Mouse (Mus musculus) embryonic facial prominence, embryonic 12.5 days (tissue): ENCODE results near the gene Ptger1. TPM values are rescaled to one million over a fixed set of nuclear protein-coding genes. Genes with fewer than 3 reads are reported as not detected.

Experiments
- ATAC-seq: fragments of 200-750 bp; cut with Nextera tagmentation; 2 replicates; pipeline ENCODE4 v1.8.0; 2017; ENCODE audit not compliant: insufficient number of reproducible peaks, insufficient read depth, low FRiP score, low TSS enrichment
- H3K27ac ChIP-seq: fragments of 300-500 bp; sonication (generic); 2 replicates; pipeline ENCODE4 v1.5.1; 2016; ENCODE audit warnings: mild to moderate bottlenecking
- H3K27me3 ChIP-seq: fragments of 300-500 bp; sonication (generic); 2 replicates; pipeline ENCODE4 v1.6.1; 2016; ENCODE audit warnings: mild to moderate bottlenecking, moderate library complexity
- H3K36me3 ChIP-seq: fragments of 300-500 bp; sonication (generic); 2 replicates; pipeline ENCODE4 v1.6.1; 2016; ENCODE audit warnings: mild to moderate bottlenecking
- H3K4me1 ChIP-seq: fragments of 300-500 bp; sonication (generic); 2 replicates; pipeline ENCODE4 v1.6.1; 2016
- H3K4me2 ChIP-seq: fragments of 300-500 bp; sonication (generic); replicated peaks from 2 replicates; pipeline ENCODE4 v1.6.1; 2016; ENCODE audit warnings: mild to moderate bottlenecking, moderate library complexity
- H3K4me3 ChIP-seq: fragments of 300-500 bp; sonication (generic); 2 replicates; pipeline ENCODE4 v1.5.1; 2016; ENCODE audit warnings: mild to moderate bottlenecking
- H3K9ac ChIP-seq: fragments of 300-500 bp; sonication (generic); 2 replicates; pipeline ENCODE4 v1.6.1; 2016; ENCODE audit warnings: mild to moderate bottlenecking, moderate library complexity
- H3K9me3 ChIP-seq: fragments of 300-500 bp; sonication (generic); 2 replicates; pipeline ENCODE4 v1.6.1; 2016; ENCODE audit warnings: mild to moderate bottlenecking, moderate library complexity
- WGBS: fragments of 180-500 bp; shearing (Covaris S2); methylation state at CpG from one replicate; pipeline ENCODE4 v1.1.7; 2016; 5-methylcytosine and 5-hydroxymethylcytosine counted together
- polyA plus RNA-seq: library from polyadenylated mRNA; unstranded; fragments of >200 nt; fragmentation: Nextera tagmentation; extraction: Ambion mirVana; gene quantifications from 2 replicates; pipeline ENCODE4 v1.2.1, GENCODE M21; 2016

The Ptger1 gene
- polyA plus RNA-seq, 1 experiment from 2014 or later, result 1.1 TPM

DNA sequence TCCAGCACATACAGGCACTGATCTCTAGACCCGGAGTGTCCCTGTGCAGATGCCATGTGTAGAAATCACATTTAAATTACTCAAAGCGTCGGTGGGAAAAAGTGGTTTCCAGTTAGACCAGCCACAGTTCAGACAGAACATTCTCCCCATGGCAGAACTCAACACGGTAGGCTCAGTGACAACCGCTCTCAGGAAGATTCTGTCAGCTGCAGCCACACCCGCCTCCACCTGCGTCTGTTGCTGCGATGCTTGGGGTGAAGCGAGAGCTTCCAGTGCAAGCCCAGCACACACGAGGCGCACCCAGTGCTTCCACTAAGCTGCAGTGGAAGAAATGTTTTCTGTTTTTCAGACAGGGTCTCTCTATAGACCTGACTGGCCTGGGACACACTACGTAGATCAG is 13.4 kb downstream of the Ptger1 start:
- 92% methylated on average over 12 of the region's 12 CpGs for WGBS
- ATAC-seq, result no peak
- H3K9me3 ChIP-seq, result no peaks in the 10 kb centered on the region
- no peak overlapping the region for H3K4me3 ChIP-seq
- H3K27ac ChIP-seq, result peak overlapping the region; percentile 86; the same call in 1 of the 2 replicates
- H3K36me3 ChIP-seq, result peaks cover 67% of the 10 kb centered on the region
- H3K4me2 ChIP-seq, result no peak overlapping the region
- H3K27me3 ChIP-seq, result no peaks in the 10 kb centered on the region
- peaks cover 17% of the 10 kb centered on the region for H3K4me1 ChIP-seq
- no peak overlapping the region for H3K9ac ChIP-seq

DNA sequence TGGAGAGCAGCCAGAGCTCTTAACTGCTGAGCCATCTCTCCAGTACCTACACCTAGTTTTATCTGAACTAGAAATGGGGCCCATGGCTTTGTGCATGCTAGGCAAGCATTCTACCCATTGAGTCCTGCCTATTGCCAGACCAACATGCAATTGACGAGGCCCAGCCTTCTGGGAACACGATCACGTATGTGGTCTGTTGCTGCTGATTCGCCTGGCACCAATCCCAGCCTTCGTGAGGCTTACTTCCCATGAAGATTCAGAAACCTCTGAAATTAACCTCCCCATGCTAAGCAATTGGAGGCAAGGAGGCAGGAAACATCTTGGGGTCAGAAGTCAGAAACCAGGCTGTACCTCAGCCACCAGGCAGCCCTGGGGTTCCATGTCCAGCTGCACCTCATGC is 14.1 kb downstream of the Ptger1 start:
- H3K27ac ChIP-seq, result peak overlapping the region; percentile 86
- peaks cover 73% of the 10 kb centered on the region for H3K36me3 ChIP-seq
- WGBS, result 45% methylated on average over 5 of the region's 5 CpGs

DNA sequence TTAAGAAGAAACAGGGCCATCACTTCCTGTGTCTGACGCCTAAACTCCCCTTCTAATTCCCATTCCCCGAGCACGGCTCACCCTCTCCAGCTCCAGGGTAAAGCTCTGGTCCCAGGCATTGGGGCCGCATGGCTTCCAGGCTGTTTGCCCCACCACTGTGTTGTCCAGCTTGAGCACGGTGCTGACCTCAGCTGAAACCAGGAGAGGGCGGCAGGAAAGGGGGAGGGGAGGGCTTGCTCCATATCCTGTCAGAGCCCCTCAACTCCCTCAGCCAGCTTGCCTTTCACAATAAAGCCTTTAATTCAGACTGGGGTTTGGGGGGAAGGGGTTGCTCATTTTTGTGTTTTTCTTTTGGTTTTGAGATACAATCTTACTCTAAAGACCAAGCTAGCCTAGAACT is 14.6 kb downstream of the Ptger1 start:
- Histone ChIP-seq H3K9ac (no peak overlapping the region), H3K27me3 (no peaks in the 10 kb centered on the region), H3K27ac (peak overlapping the region; percentile 86), H3K4me3 (0 out of 2 replicates have a peak overlapping the region, but pooled peaks have one; percentile 0), H3K4me1 (peaks cover 17% of the 10 kb centered on the region), H3K9me3 (no peaks in the 10 kb centered on the region), H3K4me2 (peak overlapping the region; percentile 19; the same call in 1 of the 2 replicates), H3K36me3 (peaks cover 78% of the 10 kb centered on the region)
- peak; percentile 58; the same call in 1 of the 2 replicates for ATAC-seq
- 10% methylated on average over 6 of the region's 6 CpGs for WGBS

More for the DNA sequence above, 14.1 kb downstream of the Ptger1 start:
- H3K4me2 ChIP-seq, result peak overlapping the region; percentile 19; the same call in 1 of the 2 replicates
- no peak overlapping the region for H3K9ac ChIP-seq
- no peaks in the 10 kb centered on the region for H3K27me3 ChIP-seq
- H3K4me3 ChIP-seq, result 0 out of 2 replicates have a peak overlapping the region, but pooled peaks have one; percentile 0
- ATAC-seq, result no peak
- no peaks in the 10 kb centered on the region for H3K9me3 ChIP-seq
- H3K4me1 ChIP-seq, result peaks cover 17% of the 10 kb centered on the region

DNA sequence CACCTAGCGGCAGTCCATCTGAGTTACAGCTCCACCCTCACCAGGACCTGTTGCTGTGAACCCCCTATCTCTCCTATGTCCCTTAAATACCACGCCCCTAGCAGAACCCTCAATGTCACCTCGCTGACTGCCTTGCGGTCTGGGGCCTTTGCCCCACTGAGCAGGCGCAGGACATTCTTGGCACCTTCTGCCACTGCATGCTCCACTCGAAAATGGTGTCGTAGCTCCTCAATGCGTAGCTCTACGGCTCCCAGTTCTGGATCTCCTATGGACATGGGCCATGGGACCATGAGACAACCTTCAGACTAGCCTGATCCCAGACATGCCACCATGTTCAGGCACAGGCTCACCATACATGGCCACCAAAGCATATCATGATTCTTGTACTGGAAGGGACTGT is 18.0 kb downstream of the Ptger1 start:
- Histone ChIP-seq H3K36me3 (peaks cover 61% of the 10 kb centered on the region), H3K4me1 (peaks cover 17% of the 10 kb centered on the region), H3K4me3 (no peak overlapping the region), H3K9ac (no peak overlapping the region), H3K9me3 (no peaks in the 10 kb centered on the region), H3K27ac (no peak overlapping the region), H3K27me3 (no peaks in the 10 kb centered on the region), H3K4me2 (no peak overlapping the region)
- no peak for ATAC-seq
- 94% methylated on average over 9 of the region's 9 CpGs for WGBS

DNA sequence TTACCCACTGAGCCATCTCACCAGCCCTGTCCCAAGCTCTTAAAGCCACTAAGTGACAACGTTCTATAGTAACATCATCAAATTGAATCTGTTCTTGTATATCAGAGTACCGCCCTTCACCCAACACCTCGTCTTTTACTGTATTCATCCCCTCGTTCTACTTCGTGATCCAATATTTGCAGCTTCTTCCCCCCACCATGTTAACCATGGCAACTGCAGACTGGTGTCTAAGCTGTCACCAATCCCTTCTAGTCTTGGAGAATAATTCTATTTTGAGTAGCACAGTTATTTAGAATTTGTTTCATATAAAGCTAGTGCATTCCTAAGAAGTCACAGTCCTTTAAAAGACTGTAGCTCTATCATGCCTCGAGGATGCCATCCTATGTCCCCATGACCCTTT is 22.8 kb downstream of the Ptger1 start:
- no peak overlapping the region for H3K9ac ChIP-seq
- peaks cover 53% of the 10 kb centered on the region for H3K36me3 ChIP-seq
- H3K4me3 ChIP-seq, result no peak overlapping the region
- ATAC-seq, result no peak
- no peaks in the 10 kb centered on the region for H3K27me3 ChIP-seq
- 89% methylated on average over 6 of the region's 6 CpGs for WGBS
- H3K9me3 ChIP-seq, result no peaks in the 10 kb centered on the region
- no peak overlapping the region for H3K4me2 ChIP-seq
- H3K27ac ChIP-seq, result no peak overlapping the region
- no peaks in the 10 kb centered on the region for H3K4me1 ChIP-seq

DNA sequence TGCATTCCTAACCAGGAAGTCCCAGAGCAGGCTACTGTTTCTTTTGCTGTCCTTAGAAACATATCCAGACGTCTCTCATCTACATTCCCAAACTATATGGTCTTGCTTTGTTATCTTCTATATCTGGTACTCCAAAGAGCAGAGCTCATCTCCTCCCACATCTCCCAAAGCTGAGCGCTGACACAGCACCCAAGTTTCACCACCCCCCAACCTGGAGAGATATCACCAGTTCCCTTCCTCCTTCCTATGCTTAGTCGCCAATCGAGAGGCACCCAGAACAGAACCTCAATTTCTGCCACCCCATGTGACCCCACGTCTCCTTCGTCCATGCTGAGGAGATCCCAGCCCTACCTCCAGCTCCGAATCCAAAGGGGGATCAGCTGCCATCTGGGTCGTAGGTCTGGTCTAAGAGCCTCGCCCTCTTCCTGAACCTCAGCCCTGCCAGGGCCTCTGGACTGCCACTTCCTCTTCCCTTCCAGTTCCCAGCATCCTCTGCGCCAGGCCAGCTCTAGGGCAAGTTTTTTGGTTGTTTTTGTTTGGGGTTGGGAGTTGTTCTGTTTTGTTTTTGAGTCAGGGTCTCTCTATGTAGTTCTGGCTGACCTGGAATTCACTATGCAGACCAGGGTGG is 27.2 kb downstream of the Ptger1 start:
- Histone ChIP-seq H3K4me3 (no peak overlapping the region), H3K27ac (no peak overlapping the region), H3K9me3 (no peaks in the 10 kb centered on the region), H3K27me3 (no peaks in the 10 kb centered on the region), H3K9ac (no peak overlapping the region), H3K4me2 (no peak overlapping the region), H3K36me3 (peaks cover 29% of the 10 kb centered on the region), H3K4me1 (peaks cover 15% of the 10 kb centered on the region)
- WGBS, result 79% methylated on average over 10 of the region's 10 CpGs
- ATAC-seq, result no peak

DNA sequence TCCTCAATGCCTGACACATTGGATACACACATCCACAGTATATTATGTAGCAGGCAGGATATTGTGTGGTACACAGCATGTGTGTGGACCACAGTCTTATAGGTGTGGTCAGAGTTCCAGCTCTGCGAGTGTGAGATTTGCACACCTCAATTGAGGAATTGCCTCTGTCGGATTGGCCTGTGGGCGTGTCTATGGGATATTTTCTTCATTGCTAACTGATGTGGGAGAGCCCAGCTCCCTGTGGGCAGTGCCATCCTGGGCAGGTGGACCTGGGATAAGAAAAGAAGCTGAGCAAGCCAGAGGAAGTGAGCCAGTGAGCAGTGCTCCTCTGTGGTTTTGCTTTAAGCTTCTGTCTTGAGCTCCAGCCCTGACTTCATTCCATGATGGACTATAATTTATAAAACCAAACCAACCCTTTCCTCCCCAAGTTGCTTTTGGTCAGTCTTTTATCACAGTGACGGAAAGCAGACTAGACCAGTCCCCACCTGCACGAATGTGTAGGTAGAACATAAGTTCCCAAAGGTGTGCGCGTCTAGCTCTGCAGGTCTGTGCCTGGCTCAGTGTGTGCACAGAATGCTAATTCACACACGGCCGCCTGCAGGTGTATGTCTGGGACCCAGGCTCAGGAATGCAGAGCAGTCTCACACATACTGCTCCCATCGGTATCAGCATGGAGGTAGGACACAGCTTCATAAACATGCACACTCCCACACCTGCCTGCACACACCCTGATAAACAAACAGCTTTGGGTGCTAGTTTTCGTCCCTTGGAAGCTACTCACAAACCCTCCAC is 28.1 kb downstream of the Ptger1 start:
- H3K4me1 ChIP-seq, result peaks cover 18% of the 10 kb centered on the region
- H3K36me3 ChIP-seq, result peaks cover 27% of the 10 kb centered on the region
- H3K27ac ChIP-seq, result no peak overlapping the region
- H3K27me3 ChIP-seq, result no peaks in the 10 kb centered on the region
- H3K9ac ChIP-seq, result no peak overlapping the region
- 81% methylated on average over 11 of the region's 11 CpGs for WGBS
- no peak for ATAC-seq
- H3K4me3 ChIP-seq, result no peak overlapping the region
- no peak overlapping the region for H3K4me2 ChIP-seq
- H3K9me3 ChIP-seq, result no peaks in the 10 kb centered on the region

DNA sequence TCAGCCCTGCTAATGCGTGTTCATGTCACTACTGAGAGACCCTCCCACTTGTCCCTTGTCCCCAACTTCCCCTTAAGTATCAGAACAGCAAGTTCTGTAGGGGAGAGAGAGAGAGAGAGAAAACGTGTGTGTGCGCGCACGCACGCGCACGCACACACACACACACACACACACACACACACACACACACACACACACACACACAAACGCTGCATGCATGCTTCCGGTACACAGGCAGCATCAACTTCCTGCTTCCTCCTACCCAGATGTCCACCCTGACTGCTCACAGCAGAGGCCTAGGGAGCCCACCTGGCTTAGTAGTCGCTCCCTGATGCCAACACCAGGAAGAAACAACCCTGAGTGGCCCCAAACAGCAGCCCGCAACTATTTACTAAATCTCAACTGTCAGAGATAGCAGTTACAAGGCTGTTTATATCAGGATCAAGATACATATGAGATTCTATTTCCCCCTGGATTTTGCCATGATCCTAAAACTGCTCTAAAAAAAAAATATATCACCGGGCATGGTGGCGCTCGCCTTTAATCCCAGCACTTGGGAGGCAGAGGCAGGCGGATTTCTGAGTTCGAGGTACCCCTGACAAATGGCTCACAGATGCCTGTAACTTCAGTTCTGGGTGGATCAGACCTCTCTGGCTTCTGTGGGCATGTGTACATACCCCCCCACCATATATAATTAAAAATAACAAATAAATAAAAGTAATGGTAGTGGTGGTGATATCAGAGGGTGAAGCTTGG is 29.1 kb downstream of the Ptger1 start:
- Histone ChIP-seq H3K9ac (no peak overlapping the region), H3K36me3 (peaks cover 20% of the 10 kb centered on the region), H3K9me3 (no peaks in the 10 kb centered on the region), H3K4me1 (peaks cover 27% of the 10 kb centered on the region), H3K27me3 (no peaks in the 10 kb centered on the region), H3K27ac (no peak overlapping the region), H3K4me3 (no peak overlapping the region), H3K4me2 (no peak overlapping the region)
- no peak for ATAC-seq
- WGBS, result 89% methylated on average over 16 of the region's 17 CpGs

DNA sequence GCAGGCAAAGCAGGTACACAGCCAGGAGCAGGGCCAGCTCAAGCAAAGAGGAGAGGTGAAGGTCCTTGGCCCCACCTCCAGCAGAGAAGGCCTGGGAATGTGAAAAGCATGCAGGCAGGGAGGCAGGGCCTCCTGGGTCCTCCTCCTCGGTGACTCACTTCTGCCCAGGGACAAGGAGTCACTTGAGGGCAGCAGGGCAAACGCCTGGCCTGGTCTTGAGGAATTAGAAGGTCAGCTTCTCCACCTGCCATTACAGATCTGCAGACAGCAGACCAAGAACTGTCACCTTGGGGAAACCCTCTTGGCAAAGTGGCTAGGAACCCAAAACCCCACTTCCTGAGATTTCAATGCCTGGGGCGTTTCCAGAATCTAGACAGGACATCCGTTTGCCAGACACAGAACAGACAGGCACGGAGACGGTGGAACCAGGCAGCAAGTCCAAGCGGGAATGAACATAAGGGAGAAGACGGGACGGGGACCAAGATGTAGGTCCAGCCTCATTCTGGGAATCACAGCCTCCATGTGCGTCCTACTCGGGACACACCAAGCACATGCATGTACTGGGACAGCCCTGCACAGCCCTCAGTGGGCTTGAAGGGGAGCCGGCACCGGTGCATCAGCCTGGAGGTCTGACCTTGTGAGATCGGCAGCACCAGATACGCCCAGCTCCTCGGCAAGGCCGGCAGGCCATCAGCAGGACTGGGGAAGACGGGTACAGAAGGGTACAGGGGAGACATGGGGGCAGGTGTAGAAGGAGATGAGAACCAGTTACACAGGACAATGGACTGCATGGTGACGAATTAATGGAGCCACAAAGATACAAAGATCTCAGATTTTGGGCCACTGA is 31.1 kb downstream of the Ptger1 start:
- H3K9ac ChIP-seq, result peak overlapping the region; percentile 92
- ATAC-seq, result peak; percentile 10; the same call in 1 of the 2 replicates
- peak overlapping the region; percentile 95 for H3K4me2 ChIP-seq
- H3K27me3 ChIP-seq, result no peaks in the 10 kb centered on the region
- peaks cover 30% of the 10 kb centered on the region for H3K4me1 ChIP-seq
- no peaks in the 10 kb centered on the region for H3K9me3 ChIP-seq
- H3K4me3 ChIP-seq, result peak overlapping the region; percentile 87
- H3K27ac ChIP-seq, result 0 out of 2 replicates have a peak overlapping the region, but pooled peaks have one; percentile 50
- H3K36me3 ChIP-seq, result peaks cover under 1% of the 10 kb centered on the region; the same call in 1 of the 2 replicates
- WGBS, result 39% methylated on average over 19 of the region's 19 CpGs

DNA sequence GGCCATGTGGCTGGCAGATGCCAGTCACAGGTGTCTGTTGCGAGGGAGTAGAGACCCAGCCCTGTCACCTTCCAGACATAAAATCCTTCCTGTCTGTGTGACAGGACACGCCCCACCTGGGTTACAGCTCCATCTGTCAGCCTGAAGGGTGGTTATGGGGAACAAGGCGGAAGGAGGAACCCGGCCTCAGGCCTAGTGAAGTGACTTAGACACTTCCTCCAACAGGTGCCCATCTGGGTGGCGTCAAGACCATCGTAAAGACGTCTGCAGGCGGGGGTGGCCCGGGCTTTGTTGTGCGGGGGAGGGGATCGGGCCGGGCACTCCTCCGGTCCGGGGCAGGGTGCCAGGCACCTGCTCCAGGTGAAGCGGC is 31.8 kb downstream of the Ptger1 start:
- Histone ChIP-seq H3K4me1 (peaks cover 30% of the 10 kb centered on the region), H3K36me3 (no peaks in the 10 kb centered on the region), H3K4me3 (peak overlapping the region; percentile 87), H3K27me3 (no peaks in the 10 kb centered on the region), H3K9me3 (no peaks in the 10 kb centered on the region), H3K27ac (0 out of 2 replicates have a peak overlapping the region, but pooled peaks have one; percentile 86), H3K9ac (peak overlapping the region; percentile 92), H3K4me2 (peak overlapping the region; percentile 95)
- 3% methylated on average over 15 of the region's 15 CpGs for WGBS
- no peak for ATAC-seq
